Mouse (Mus musculus) megakaryocyte, embryonic 14.5 days (primary cell): ENCODE measurements around the gene Ddx39.

Experiments used
- FLI1 ChIP-seq: IDR thresholded peaks from 2 replicates; pipeline ENCODE4 v1.6.1; 2012; ENCODE audit warnings: low read length, inconsistent platforms, mixed read lengths
- GATA1 ChIP-seq: IDR thresholded peaks from 3 replicates; pipeline ENCODE4 v1.6.1; 2012; ENCODE audit warnings: mixed read lengths, low read length, inconsistent platforms, borderline replicate concordance

DNA sequence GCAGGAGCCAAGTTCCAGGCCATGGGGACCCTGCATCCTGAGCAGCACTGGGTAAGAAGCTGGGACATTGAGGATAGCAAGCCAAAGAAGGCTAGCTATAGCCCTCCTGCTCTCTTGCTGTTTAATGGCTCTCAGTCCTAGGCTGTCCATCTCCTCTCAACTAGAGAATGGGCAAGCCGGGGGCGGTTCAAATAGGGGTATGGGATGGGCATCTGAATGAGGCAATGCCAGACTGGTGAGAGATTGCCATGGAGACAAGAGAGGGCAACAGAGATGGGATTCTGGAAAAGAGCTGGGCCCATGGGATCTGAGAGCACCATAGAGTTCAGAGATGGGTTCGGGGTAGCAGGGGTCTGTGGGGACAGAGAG, 48.1 kb upstream of the Ddx39 start:
- TF ChIP-seq GATA1, result no peak
- no peak for TF ChIP-seq FLI1
